Mouse (Mus musculus) brain, embryonic 14.5 days (tissue): Measurements from ENCODE around the gene Rflnb.

Source experiments
- CTCF ChIP-seq: fragments of 200-500 bp; IDR thresholded peaks from 2 replicates; pipeline ENCODE4 v1.5.1; 2012; ENCODE audit warnings: inconsistent platforms, mild to moderate bottlenecking, moderate library complexity, borderline replicate concordance; ENCODE audit not compliant: insufficient read depth, insufficient read length; ENCODE audit errors: extremely low read depth
- POLR2A ChIP-seq: fragments of 200-500 bp; IDR thresholded peaks from 2 replicates; pipeline ENCODE4 v1.6.1; 2012; ENCODE audit warnings: mild to moderate bottlenecking, inconsistent platforms, borderline replicate concordance; ENCODE audit not compliant: poor library complexity, insufficient read depth, insufficient read length, severe bottlenecking; ENCODE audit errors: extremely low read depth

GRCm38 (mm10) chr11:76028072-76028465, 487 bp upstream of the Rflnb start:
- TF ChIP-seq CTCF (no peak), POLR2A (no peak)
